Mouse (Mus musculus): Measurements from ENCODE around the gene Gm20388. TPM values are rescaled to one million over a fixed set of nuclear protein-coding genes. Genes with fewer than 3 reads are reported as not detected.

The Gm20388 gene
- total RNA-seq, 2 experiments from 2014 or later, result 12.7 TPM; not detected in 1

DNA sequence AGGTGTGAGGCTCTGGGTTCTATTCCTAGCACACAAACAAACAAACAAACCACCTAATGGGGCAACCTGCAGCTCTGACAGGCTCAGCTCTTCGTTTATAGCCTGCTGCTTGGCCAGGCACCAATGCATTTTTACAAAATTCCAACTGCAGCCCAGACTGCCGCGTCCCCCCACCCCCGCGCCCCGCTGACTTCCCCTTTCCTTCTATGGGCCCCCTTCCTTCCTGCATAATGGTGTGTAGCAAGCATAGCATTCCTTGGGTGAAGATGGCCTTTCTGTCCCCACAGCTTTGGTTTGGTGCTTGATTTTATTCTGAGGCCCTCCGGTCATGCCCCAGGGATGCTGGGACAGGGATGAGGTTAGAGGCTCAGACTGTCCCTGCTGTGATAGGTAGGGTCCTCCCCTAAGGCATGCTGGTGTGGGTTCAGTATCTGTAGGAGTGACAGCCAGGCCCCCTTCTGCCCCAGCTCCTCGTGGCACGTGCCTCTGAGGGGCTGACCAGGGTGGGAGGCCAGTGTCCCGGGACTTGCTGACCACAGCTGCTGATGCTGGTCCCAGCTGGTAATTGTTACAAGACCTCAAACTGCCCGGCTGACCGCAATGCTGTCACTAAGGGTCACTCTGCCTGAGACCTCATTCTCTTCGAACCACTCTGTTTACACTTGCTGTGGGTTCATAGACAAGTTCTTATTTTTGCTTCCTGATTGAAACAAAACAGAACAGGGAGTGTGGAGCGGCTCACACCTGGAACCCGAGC, 103.8 kb downstream of the Gm20388 start:
- DNase-seq, result no peak

DNA sequence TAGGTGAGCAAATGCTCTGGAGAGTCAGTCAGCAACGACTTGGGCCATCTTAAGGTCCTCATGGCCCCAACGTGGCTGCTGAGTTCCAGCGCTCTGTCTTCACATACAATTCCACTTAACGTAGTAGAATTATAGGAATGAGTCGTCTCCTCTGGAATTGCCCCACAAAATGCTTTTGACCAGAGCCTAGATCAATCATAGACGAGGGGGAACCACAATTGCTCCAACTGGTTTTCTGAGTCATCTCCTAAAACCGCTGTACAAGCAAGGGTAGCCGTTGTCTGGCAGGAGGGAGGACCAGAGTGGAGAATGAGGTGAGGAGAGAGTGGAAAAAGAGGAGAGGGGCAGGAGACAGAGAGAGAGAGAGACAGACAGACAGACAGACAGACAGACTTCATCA, 105.3 kb downstream of the Gm20388 start:
- no peak for DNase-seq

DNA sequence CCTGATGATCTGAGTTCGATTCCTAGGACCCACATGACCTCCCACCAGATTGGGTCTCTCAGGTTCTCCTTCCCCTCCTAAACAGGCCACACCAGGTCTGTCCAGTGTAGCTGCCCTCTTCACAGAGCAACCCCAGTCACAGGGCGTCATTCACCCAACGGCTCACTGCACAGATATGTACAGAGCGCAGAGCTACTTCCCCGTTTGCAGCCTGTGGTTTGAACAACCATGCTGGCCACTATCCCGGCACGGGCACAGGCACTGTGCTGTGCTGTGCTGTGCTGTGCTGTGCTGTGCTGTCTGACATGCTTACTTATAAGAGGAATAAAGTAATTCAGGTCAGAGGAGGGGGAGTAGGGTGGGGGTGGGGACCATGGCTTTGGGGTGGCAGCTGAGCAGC, 105.8 kb downstream of the Gm20388 start:
- DNase-seq, result no peak

DNA sequence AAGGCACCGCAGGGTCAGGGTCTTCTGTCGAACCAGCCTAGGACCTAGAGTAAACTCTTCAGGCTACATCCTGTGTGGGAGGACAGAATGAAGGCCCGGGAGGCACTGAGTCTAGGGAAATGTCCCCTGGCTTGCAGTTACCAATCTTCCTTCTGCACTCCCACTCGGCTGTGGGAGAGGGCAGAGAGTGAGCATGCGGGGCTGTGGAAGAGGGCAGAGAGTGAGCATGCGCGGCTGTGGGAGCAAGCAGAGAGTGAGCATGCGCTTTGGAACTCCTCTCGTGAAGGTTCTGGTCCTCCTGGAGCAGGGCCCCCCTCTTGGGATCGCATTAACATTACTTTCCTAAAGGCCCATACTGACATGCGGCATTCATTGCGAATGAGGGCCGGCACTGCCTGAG, 106.7 kb downstream of the Gm20388 start:
- DNase-seq, result no peak

DNA sequence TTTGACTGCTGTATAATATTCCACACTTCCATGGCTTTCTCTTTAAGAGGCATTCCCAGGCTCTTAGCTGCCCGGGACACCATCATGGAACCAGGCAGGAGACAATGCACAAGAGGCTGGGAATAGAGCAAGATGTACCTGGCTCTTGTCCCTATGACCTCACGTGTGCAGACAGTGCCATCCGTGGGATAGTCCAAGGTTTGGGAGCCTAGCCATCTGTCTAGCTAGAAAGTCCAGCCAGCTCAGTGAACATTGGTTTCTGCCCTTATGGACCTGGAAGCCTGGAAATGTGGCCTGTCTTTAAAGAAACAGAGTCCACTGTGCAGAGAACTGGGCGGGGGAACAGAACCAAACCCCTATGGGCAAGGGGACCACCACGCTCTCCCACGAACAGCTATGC, 107.1 kb downstream of the Gm20388 start:
- no peak for DNase-seq

DNA sequence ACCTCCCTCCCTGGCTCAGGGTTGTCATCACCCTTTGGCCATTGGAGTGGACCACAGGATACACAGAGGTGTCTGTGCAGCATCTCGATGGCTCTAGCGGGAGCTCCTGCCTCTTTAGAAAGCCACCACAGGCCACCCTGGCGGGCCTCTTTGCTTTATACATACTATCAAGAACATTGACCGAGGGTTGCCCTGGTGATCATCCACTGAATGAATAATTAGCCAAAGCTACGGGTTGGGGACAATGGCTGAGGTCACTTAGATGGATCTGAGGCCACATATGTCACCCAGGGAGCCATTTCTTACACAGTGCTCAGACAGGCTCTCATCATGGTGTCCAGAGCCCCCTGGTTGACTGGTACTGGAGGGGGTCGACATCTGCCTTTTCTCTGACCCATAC, 107.7 kb downstream of the Gm20388 start:
- DNase-seq, result no peak

DNA sequence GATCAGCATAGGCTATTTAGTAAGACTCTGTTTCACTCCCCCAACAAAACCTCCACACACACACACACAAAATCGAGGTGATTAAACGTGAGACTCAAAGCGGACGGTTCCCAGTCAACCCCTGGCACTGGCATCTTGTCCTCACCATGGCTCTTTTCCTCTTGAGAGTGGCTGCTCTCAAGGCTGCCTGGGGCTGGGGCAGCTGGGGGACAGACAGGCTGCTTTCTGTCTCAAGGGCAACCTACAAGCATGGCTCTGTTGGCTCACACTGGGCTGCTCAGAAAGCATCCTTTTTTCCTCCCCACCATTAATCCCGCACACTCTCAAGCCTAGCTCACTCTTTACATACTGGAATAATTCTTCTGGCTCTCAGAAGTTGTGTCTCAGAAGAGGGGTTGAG, 108.7 kb downstream of the Gm20388 start:
- DNase-seq, result no peak

DNA sequence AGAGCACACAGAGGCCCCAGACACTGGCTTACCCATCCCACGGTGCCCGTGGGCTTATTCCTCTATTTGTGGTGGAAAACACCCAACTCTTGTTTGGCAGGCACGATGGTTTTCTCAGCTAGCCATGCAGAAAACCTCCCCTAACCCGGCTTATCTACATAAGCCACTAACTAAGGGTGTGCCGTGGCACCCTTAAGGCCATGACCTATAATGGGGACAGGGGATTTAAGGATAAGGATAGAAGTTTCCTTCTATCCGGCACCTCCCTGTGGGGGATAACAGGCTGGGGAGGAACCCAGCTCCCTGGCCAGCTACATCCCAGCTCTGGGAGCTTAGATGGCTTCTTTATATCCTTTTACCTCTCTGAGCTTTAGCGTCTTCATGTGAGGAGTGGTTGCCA, 109.7 kb downstream of the Gm20388 start:
- no peak for DNase-seq

DNA sequence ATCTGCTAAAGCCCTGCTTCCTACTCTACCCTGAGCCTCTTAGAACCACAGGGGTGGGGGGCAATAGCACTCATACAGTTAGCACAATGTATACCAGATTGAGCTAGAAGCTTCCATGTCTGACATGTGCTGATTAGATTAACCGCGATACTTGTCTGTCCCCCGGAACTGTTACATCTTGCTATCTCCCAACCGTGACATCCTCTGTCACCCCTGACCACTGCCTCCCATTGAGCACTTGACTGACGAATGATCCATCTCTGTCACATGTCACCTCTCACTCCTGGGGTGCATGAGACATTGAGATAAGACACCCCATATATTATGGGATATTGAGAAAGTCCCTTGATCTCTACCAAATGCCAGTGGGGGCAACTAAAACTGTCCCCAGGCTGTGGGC, 115.6 kb downstream of the Gm20388 start:
- DNase-seq, result no peak

DNA sequence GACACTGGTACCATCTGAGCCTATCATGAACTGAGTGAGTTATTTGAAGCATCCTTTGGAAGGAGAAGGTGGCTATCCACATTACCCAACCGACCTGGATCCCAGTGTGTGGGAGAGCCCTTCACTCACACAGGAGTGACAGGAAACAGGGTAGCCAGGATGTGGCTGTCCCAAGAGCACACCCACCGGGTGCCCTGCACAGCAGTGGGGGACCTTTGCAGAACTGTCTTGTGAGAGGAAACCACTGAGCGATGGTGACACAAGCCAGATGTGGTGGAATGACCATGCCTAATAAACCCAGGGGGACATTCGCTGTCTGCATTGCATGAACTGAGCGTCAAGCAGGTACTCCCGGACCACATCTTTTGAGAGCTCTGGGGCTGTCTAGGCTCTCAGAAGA, 116.3 kb downstream of the Gm20388 start:
- no peak for DNase-seq

DNA sequence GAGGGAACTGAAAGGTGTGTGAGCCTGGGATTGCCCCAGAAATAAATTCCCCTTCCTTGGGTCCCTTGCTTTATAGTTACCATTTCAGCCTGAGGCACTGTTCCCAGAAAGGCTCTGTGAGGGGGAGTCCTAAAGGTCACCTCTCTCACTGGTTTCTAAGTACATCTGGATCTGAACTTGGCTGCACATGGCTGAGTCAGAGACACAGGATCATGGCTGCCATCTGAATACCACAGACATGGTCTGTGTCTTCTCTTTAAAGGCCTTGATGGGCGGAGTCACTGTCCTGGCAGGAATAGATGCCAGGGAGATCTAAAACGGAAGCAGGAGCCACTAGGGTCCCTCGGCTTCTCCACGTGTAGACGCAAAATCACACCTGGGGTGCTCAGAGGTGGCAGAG, 119.8 kb downstream of the Gm20388 start:
- DNase-seq, result no peak

DNA sequence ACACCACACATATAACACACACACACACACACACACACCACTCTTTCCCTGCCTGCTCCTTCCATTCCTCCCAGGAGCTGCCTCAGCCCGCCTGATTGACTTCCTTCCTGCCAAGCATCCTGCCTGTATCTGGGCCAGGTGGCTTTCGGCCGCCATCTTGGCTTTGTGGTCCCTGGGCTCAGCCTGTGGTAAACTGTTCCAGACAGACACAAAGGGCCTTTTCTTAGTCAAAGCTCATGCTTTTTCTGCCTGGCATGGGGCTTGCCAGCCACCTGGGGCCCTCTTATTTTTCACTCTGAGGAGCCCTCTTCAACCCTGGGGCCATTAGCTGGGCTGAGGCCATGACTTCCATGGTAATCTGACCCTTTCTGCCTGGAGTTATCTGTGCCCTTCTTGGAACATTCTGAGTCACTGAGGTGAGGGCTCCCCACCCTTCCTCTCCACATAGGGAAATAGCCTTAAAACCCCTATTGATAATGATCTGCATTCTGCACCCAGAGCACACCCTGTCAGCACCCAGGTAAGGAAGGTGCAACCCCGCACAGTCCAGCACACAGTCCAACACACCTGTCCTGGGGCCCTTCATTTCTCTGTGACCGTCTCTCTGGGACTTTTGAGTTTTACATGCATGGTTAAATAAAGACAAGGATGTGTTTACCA, 122.0 kb downstream of the Gm20388 start:
- no peak for DNase-seq

DNA sequence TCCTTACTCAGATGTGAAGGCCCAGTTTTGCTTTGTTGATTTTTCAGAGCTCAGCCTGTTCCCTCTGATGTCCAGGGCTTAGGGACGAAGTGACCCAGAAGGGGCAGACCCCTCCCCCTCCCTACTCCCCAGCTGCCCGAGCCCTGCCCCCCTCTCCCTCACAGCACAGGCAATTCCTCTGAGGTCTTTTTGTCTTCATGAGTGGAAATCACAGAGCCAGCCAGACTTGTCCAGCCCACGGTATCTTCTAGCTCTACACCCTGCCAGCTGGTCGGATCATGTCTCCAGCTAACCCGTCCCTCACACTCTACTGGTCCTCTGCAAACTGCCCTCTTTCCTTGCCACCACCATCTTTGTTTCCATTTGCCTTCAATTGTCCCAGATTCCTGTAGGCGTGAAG, 123.8 kb downstream of the Gm20388 start:
- DNase-seq, result no peak

DNA sequence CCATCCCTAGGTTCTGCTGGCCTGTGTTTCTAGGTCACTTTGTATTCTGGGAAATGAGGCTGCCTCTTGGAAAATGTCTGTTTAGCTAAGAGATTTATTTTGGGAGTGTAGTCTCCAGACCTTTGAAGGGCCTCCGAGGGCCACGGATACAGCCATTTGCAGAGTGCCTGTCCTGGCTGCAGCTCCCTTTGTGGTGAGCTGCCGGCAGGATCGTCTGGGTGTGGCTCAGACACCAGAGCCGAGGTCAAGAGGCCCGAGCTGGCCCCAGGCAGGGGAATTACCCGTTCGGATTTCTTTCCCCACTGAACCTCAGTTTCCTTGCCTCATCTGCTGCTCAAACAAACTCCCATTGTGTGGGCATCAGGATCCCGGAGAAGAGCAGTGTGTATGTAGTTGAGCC, 125.5 kb downstream of the Gm20388 start:
- DNase-seq, result no peak

DNA sequence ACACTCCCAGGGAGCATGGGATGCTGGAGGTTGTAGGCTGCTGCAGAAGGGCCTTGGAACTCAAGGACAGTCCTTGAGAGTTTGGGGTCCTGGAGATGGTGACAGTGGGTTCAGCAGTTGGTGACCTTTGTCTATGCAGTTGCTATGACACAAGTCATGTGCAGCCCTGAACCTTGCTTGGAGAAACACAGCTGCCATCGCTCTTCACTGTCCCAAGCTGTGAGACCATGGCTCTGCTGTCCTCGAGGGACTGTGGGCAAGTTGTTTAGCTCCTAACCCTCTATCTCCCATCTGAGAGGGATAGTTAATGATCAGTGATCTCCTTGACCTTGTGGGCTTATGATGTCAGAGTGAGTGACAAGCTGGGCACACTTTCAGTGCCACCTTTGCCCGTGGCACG, 125.9 kb downstream of the Gm20388 start:
- DNase-seq, result no peak

DNA sequence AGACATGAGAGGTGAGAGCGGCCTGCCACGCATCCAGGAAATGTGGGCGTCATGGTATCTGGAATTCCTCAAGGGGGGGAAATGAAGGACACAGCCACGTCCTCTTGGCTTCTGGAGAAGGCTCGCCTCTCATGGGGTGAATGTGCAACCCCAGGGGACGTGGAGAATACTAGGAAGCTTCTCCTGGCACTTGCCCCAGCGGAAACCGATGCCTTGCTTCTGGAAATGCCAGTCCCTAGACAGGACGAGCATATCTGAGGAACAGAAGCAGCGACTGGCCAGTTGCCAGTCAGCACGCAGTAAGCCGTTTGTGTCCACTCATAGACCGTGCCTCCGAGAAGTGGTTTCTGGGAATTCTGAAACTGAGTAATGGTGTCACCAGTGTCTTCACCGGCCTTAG, 126.6 kb downstream of the Gm20388 start:
- no peak for DNase-seq

DNA sequence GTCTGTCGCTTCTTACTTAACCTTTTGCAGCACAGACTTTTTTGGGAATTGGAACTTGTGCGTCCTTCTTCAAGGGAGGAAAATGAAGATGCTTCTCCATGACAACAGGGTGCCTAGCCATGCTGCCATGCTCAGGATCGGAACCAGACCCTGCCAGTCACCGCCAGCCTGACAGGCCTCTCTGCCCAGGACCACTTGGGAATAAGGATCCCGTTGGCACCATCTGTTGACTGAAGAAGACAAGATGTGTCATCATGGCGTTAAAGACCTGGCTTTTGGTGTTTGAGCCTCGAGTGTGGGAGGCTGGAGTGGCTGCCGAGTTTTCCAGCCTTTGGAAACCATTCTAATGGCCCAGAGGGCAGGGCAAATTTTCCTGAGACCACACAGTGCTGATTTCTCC, 127.0 kb downstream of the Gm20388 start:
- no peak for DNase-seq

DNA sequence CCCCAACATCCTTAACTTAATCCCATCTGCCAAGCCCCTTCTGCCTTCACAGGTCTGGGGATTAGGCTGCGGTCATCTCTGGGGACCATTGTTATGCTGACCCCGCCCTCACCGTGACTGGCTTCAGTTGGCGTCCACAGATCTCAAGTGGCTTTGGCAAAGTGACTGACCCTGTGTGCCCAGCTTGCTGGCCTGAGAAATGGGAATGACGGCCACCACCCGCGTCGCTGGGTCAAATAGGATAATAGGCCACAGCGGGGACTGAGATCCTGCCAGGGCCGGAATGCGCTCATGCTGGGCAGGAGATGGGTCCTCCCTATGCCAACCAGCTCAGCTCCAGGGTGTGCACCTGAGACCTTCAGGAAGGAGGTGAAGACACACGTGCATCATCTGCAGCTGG, 128.1 kb downstream of the Gm20388 start:
- DNase-seq, result no peak

DNA sequence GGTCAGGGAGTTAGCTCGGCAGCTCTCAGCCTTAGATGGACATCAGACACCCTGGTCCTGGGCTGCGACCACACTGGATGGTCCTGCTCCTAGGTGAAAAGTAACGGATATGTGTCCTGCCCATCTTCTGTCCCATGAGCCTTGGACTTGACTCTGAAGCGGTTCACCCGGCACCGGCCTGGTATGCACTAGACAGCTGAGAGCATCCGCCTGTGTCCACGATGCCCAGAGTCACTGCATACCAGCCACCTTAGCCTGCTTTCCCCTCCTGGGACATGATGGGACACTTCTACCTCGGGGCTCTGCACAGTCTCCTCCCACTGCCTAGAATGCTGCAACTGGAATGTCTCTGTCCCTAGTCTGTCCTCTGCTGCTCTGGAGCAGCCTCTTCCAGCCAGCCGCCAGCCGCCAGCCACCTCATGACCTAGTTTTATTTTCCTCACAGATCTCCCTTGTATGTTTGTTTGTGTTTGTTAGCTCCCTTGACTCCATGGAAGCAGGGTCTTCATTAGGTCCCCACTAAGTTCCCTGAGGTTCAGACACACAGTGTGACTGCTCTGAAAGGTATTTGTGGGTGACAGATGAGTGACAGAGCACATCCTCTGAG, 128.8 kb downstream of the Gm20388 start:
- no peak for DNase-seq

DNA sequence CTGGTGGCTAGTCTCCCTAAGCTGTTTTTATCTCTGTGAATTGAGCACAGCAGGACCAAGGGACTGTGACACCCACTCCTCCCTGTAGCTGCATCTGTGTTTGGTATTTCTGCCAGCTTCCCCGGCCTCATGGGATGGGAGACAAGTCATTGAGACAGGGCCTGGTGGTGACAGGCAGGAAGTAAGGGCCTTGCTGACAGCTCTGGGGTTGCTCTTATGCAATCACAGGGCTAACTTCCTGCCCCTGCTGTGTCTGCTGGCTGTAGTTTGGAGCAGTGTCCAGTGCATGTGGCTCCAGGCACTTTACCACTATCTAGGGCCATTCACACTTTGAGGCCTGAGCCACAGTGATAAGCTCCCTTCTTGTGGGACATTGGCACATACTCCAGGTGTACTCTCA, 130.2 kb downstream of the Gm20388 start:
- DNase-seq, result peak; percentile 35 to 38

DNA sequence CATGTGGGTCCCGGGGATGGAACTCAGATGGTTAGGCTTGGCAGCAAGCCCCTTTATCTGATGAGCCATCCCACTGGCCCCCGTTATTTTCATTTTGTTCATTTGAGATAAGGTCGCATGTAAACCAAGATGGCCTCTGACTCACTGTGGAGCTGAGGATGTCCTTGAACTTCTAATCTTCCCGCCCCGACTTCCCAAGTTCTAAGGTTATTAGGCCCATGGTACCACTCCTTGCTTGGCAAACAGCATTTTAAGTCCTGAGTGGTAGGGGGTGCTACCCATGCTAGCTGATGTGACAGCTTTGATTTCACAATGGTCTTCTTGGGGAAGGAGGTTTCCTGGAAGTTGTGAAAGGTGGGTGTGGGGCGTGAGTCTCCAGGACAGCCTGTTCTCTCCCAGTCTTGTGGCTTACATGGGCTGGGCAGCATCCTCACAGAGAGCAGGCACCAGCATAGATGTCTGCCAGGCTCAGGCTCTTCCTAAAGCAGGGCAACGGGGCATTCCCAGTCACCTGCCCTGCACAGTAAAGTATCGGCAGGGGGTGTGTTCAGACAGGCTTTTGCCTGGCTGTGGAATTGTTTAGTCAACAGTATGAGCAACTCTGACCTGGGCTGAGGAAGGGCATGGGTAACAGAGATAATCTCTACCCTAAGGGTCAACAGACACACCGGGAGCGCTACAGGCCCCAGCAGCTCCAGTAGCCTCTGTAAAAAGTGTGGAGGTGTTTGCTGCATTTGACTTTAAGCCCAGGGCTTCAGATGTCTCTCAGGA, 132.1 kb downstream of the Gm20388 start:
- DNase-seq, result no peak

DNA sequence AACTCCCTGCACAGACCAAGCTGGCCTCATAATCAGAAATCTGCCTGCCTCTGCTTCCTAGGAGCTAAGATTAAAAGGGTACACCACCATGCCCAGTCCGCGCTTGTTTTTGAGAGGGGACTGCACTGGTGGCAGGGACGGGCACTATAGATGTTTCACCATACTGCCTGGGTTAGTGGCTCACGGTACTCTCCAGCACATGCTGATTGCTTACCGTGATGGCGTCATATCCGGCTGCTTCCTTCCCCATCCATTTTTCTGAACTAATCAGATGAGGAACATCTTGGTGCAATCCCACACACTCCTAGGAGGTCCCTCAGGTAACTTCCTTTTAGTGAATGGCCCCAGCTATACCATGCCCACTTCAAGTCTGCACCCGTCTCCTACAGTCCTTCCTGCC, 134.3 kb downstream of the Gm20388 start:
- DNase-seq, result no peak

DNA sequence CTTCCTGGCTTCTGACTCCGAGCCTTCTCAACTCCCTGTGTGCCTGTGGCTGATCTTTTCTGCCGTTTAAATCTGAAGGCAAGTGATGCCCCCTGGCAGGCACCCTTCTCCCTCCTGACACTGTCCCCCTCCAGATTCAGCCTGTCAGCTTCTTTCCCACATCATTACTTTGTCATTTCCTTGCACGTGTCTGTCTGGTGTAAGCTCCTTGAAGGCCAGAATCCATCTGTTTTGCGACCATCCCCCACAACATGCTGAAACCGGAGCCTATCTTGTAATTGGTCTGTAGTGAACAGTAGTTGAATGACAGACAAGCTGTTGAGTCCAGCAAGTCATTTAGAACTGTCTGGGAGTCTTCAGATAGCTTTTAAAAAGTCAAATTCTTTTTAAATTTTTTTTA, 134.8 kb downstream of the Gm20388 start:
- DNase-seq, result no peak
